Mouse (Mus musculus) spleen, postnatal 14 days (tissue): Measurements from ENCODE around the gene Rpl23a.
A peak's percentile ranks its signal among the peaks of the same experiment; 100 is the strongest.

Experiments used
- DNase-seq, 2 experiments: peaks; one replicate each; pipeline ENCODE4 v3.0.0; 2021 to 2022; ENCODE audit warnings: low spot score in 2 of 2

Gene Rpl23a

GRCm38 (mm10) chr11:78167257-78167959 is 16.0 kb downstream of the Rpl23a start:
- no peak for DNase-seq

GRCm38 (mm10) chr11:78166640-78167039 is 16.7 kb downstream of the Rpl23a start:
- DNase-seq, result no peak

- no peak for DNase-seq
These were observed 17.2 kb downstream of the Rpl23a start for GRCm38 (mm10) chr11:78166161-78166560.

GRCm38 (mm10) chr11:78165761-78166109 is 17.6 kb downstream of the Rpl23a start:
- DNase-seq, result peak in 1 of 2 experiments; percentile 30

- peak; percentile 71 to 74 for DNase-seq
These were observed 18.2 kb downstream of the Rpl23a start, which contains the start of gene Traf4 for GRCm38 (mm10) chr11:78164924-78165760. Traf4 (minus strand) TSS chr11:78165589.

GRCm38 (mm10) chr11:78164604-78164923 is 18.8 kb downstream of the Rpl23a start:
- DNase-seq, result no peak

- DNase-seq, result peak in 1 of 2 experiments; percentile 21
These were observed 19.4 kb downstream of the Rpl23a start for GRCm38 (mm10) chr11:78163681-78164603.

- no peak for DNase-seq
These were observed 20.3 kb downstream of the Rpl23a start for GRCm38 (mm10) chr11:78163045-78163444.

GRCm38 (mm10) chr11:78162504-78162903 is 20.9 kb downstream of the Rpl23a start:
- DNase-seq, result no peak

- DNase-seq, result no peak
These were observed 21.4 kb downstream of the Rpl23a start for GRCm38 (mm10) chr11:78161968-78162367.

- no peak for DNase-seq
These were observed 22.2 kb downstream of the Rpl23a start for GRCm38 (mm10) chr11:78161169-78161568.

GRCm38 (mm10) chr11:78160675-78161074 is 22.7 kb downstream of the Rpl23a start:
- no peak for DNase-seq

GRCm38 (mm10) chr11:78160171-78160570 is 23.2 kb downstream of the Rpl23a start:
- DNase-seq, result no peak

GRCm38 (mm10) chr11:78159557-78159956 is 23.8 kb downstream of the Rpl23a start:
- no peak for DNase-seq

GRCm38 (mm10) chr11:78159096-78159495 is 24.3 kb downstream of the Rpl23a start:
- peak; percentile 59 to 79 for DNase-seq

- no peak for DNase-seq
These were observed 27.2 kb downstream of the Rpl23a start for GRCm38 (mm10) chr11:78156156-78156699.

- no peak for DNase-seq
These were observed 27.7 kb downstream of the Rpl23a start for GRCm38 (mm10) chr11:78155674-78156073.

GRCm38 (mm10) chr11:78153778-78154177 is 29.6 kb downstream of the Rpl23a start:
- DNase-seq, result no peak

GRCm38 (mm10) chr11:78152299-78153231 is 30.8 kb downstream of the Rpl23a start:
- no peak for DNase-seq

GRCm38 (mm10) chr11:78151161-78151560 is 32.2 kb downstream of the Rpl23a start:
- DNase-seq, result peak in 1 of 2 experiments; percentile 29
